33 mouse cellular contexts compared by ENCODE assay signal in genomic region chr4:98864094-98864493, GRCm38 (mm10). TPM values are rescaled to one million over a fixed set of nuclear protein-coding genes. Genes with fewer than 3 reads are reported as not detected.
DNase-seq lines count a peak whose midpoint lies in the region; ATAC-seq and TF ChIP-seq lines count a peak whose summit lies in the region.
"Had no signal": no experiment of that assay in that cellular context is flagged by ENCODE, and none has a peak within 500 bp of the region (broad histone marks: within the 10 kb centered on the region; RNA-seq: fewer than 3 reads in every experiment).

No protein-coding gene starts in this region.

- H3K27ac ChIP-seq in liver, postnatal 0 days (ENCODE audit: low read depth): no peak overlapping the region
- no peak overlapping the region for H3K27ac ChIP-seq in liver, embryonic 12.5 days
- H3K27ac ChIP-seq in forebrain, embryonic 14.5 days (ENCODE audit: low read depth, low read length): no peak overlapping the region
- H3K27ac ChIP-seq: embryonic facial prominence, embryonic 10.5 days; forebrain, embryonic 12.5 days; hindbrain, embryonic 10.5 days; hindbrain, embryonic 13.5 days had no signal

- no peak for TF ChIP-seq CTCF in liver, postnatal 0 days (IDR thresholded peaks at IDR 0.05; ENCODE audit: low read depth)

- ATAC-seq in liver, postnatal 0 days: 0 out of 2 replicates have a peak, but pooled peaks have one; percentile 36
- ATAC-seq in liver, embryonic 12.5 days: no peak
- no peak for ATAC-seq in forebrain, embryonic 14.5 days
- ATAC-seq: forebrain, embryonic 16.5 days; hindbrain, embryonic 16.5 days had no signal

- intact Hi-C loops in left cerebral cortex, postnatal 25 days (cut with DNase I): no loop called here

- no peak overlapping the region for H3K4me3 ChIP-seq in liver, postnatal 0 days (ENCODE audit: low read depth, low read length)
- H3K4me3 ChIP-seq in liver, embryonic 12.5 days: no peak overlapping the region
- H3K4me3 ChIP-seq in forebrain, embryonic 14.5 days (ENCODE audit: low read depth, low read length): no peak overlapping the region
- H3K4me3 ChIP-seq: embryonic facial prominence, embryonic 10.5 days; embryonic facial prominence, embryonic 13.5 days; erythroblast, embryonic 14.5 days; forebrain, embryonic 12.5 days; hindbrain, embryonic 10.5 days; hindbrain, embryonic 13.5 days had no signal

- no peaks in the 10 kb centered on the region for H3K27me3 ChIP-seq in liver, postnatal 0 days (ENCODE audit: insufficient read depth, low read length)
- H3K27me3 ChIP-seq in liver, embryonic 12.5 days (replicated peaks): no peaks in the 10 kb centered on the region
- H3K27me3 ChIP-seq in forebrain, embryonic 14.5 days (replicated peaks; ENCODE audit: control insufficient read depth, insufficient read depth, low read length): no peaks in the 10 kb centered on the region
- H3K27me3 ChIP-seq: embryonic facial prominence, embryonic 13.5 days; forebrain, embryonic 12.5 days; hindbrain, embryonic 13.5 days had no signal

- H3K9ac ChIP-seq in liver, postnatal 0 days (replicated peaks): no peak overlapping the region
- H3K9ac ChIP-seq in liver, embryonic 12.5 days: no peak overlapping the region
- H3K9ac ChIP-seq in forebrain, embryonic 14.5 days (ENCODE audit: low read length): no peak overlapping the region
- H3K9ac ChIP-seq: embryonic facial prominence, embryonic 13.5 days; forebrain, embryonic 12.5 days; hindbrain, embryonic 13.5 days had no signal

- TF ChIP-seq EP300 in liver, postnatal 0 days (IDR thresholded peaks at IDR 0.05; ENCODE audit: low read depth): no peak

- H3K36me3 ChIP-seq in liver, postnatal 0 days (replicated peaks; ENCODE audit: insufficient read depth, low read length): no peaks in the 10 kb centered on the region
- H3K36me3 ChIP-seq in liver, embryonic 12.5 days: no peaks in the 10 kb centered on the region
- no peaks in the 10 kb centered on the region for H3K36me3 ChIP-seq in forebrain, embryonic 14.5 days (ENCODE audit: control insufficient read depth, insufficient read depth, low read length)
- H3K36me3 ChIP-seq: embryonic facial prominence, embryonic 10.5 days; embryonic facial prominence, embryonic 13.5 days; forebrain, embryonic 12.5 days; hindbrain, embryonic 10.5 days; hindbrain, embryonic 13.5 days had no signal

- H3K4me2 ChIP-seq in liver, postnatal 0 days (ENCODE audit: low read depth, low read length): no peak overlapping the region
- no peak overlapping the region for H3K4me2 ChIP-seq in liver, embryonic 12.5 days
- H3K4me2 ChIP-seq in forebrain, embryonic 14.5 days (ENCODE audit: low read length): no peak overlapping the region
- H3K4me2 ChIP-seq: embryonic facial prominence, embryonic 13.5 days; forebrain, embryonic 12.5 days; heart, embryonic 11.5 days; hindbrain, embryonic 13.5 days had no signal

- DNase-seq in heart, adult 11 months: peak; percentile 35
- DNase-seq in heart, postnatal 4 days: no peak
- DNase-seq in liver, postnatal 0 days: no peak
- DNase-seq in ZHBTc4 (ENCODE audit: low read depth, low spot score): peak; percentile 87
- DNase-seq in left cerebral cortex, postnatal 25 days (ENCODE audit: low spot score in 2 of 2): no peak
- DNase-seq in forebrain, embryonic 14.5 days (ENCODE audit: low spot score): no peak
- DNase-seq: adrenal gland, adult 2 months; adrenal gland, postnatal 14 days; cerebellum, adult 11-12 months; cerebellum, adult 8-10 months; cerebellum, postnatal 10 days; cerebellum, postnatal 36 days; embryo, embryonic 11 days; gastrocnemius, postnatal 10 days; gastrocnemius, postnatal 36 days had no signal

- no peaks in the 10 kb centered on the region for H3K4me1 ChIP-seq in liver, postnatal 0 days (ENCODE audit: insufficient read depth)
- H3K4me1 ChIP-seq in liver, embryonic 12.5 days: no peaks in the 10 kb centered on the region
- no peaks in the 10 kb centered on the region for H3K4me1 ChIP-seq in forebrain, embryonic 14.5 days (ENCODE audit: control insufficient read depth, insufficient read depth, low read length)
- H3K4me1 ChIP-seq: embryonic facial prominence, embryonic 10.5 days; forebrain, embryonic 12.5 days; hindbrain, embryonic 10.5 days; hindbrain, embryonic 13.5 days had no signal

- peaks cover 3% of the 10 kb centered on the region; the same call in 1 of the 2 replicates for H3K9me3 ChIP-seq in liver, postnatal 0 days (ENCODE audit: low read length)
- H3K9me3 ChIP-seq in liver, embryonic 12.5 days (replicated peaks): no peaks in the 10 kb centered on the region
- no peaks in the 10 kb centered on the region for H3K9me3 ChIP-seq in forebrain, embryonic 14.5 days (replicated peaks; ENCODE audit: control insufficient read depth, low read length)
- H3K9me3 ChIP-seq: hindbrain, embryonic 13.5 days had no signal

- 43% methylated on average over 1 of the region's 2 CpGs for WGBS in liver, postnatal 0 days (ENCODE audit: insufficient replicate concordance)
- 45% methylated on average over 1 of the region's 2 CpGs for WGBS in liver, embryonic 12.5 days (ENCODE audit: insufficient replicate concordance)
- 74% methylated on average over 1 of the region's 2 CpGs for WGBS in forebrain, embryonic 14.5 days

RNA-seq across cellular contexts. Expression of gene I0C0044D17Rik, which starts 40.5 kb away (rescaled TPM):
- not detected for total RNA-seq in heart, postnatal 4 days (2021)
- not detected in 2 replicates for polyA plus RNA-seq in liver, postnatal 0 days (2015; fragmentation: Nextera tagmentation; extraction: Ambion mirVana)
- not detected in 2 replicates for polyA plus RNA-seq in liver, embryonic 12.5 days (2016; fragmentation: Nextera tagmentation; extraction: Ambion mirVana)
- total RNA-seq in left cerebral cortex, postnatal 25 days (2021): not detected
- polyA plus RNA-seq in forebrain, embryonic 14.5 days (2014; fragmentation: Nextera tagmentation; extraction: Ambion mirVana): not detected in 2 replicates
- total RNA-seq: adrenal gland, adult 2 months; adrenal gland, postnatal 14 days; adrenal gland, postnatal 4 days; gastrocnemius, adult 18-20 months; gastrocnemius, postnatal 10 days; gastrocnemius, postnatal 36 days; granulocyte monocyte progenitor cell, adult 5-6 weeks; heart, adult 8-10 months; heart, postnatal 25 days had no signal
- polyA plus RNA-seq: adrenal gland, adult 2 months; cortical plate, adult 2 months; embryonic facial prominence, embryonic 10.5 days; embryonic facial prominence, embryonic 13.5 days; erythroblast, embryonic 14.5 days; forebrain, embryonic 12.5 days; forebrain, embryonic 16.5 days; heart, embryonic 11.5 days; heart, embryonic 14.5 days; heart, postnatal 0 days; hindbrain, embryonic 10.5 days; hindbrain, embryonic 13.5 days; hindbrain, embryonic 16.5 days had no signal

RNA-seq across cellular contexts. Expression of gene Kank4, which starts 46.8 kb away (rescaled TPM):
- 1 to 10 TPM; 2.4 to 3.3 TPM for total RNA-seq in heart, postnatal 4 days (2021)
- 0.08 TPM in 2 replicates for polyA plus RNA-seq in liver, postnatal 0 days (2015; fragmentation: Nextera tagmentation; extraction: Ambion mirVana)
- 0.10 and 0.18 TPM in 2 replicates for polyA plus RNA-seq in liver, embryonic 12.5 days (2016; fragmentation: Nextera tagmentation; extraction: Ambion mirVana)
- 1 to 10 TPM; 2.4 to 2.7 TPM for total RNA-seq in left cerebral cortex, postnatal 25 days (2021)
- 0.30 and 0.36 TPM in 2 replicates for polyA plus RNA-seq in forebrain, embryonic 14.5 days (2014; fragmentation: Nextera tagmentation; extraction: Ambion mirVana)
- total RNA-seq: granulocyte monocyte progenitor cell, adult 5-6 weeks had no signal
- polyA plus RNA-seq: erythroblast, embryonic 14.5 days had no signal

RNA-seq across cellular contexts. Expression of gene Usp1, which starts 59.5 kb away (rescaled TPM):
- total RNA-seq in heart, postnatal 4 days (2021): 10 to 100 TPM; 37.5 to 44.3 TPM
- polyA plus RNA-seq in liver, postnatal 0 days (2015; fragmentation: Nextera tagmentation; extraction: Ambion mirVana): 38.6 and 39.3 TPM in 2 replicates
- polyA plus RNA-seq in liver, embryonic 12.5 days (2016; fragmentation: Nextera tagmentation; extraction: Ambion mirVana): 106 and 117 TPM in 2 replicates
- 10 to 100 TPM; 20.1 to 21.4 TPM for total RNA-seq in left cerebral cortex, postnatal 25 days (2021)
- 59.0 and 79.9 TPM in 2 replicates for polyA plus RNA-seq in forebrain, embryonic 14.5 days (2014; fragmentation: Nextera tagmentation; extraction: Ambion mirVana)

Comparison
In these comparisons a context has a peak if more than half of its experiments do, and no peak if none do; other contexts are left out.
1. DNase-seq: peak in heart, adult 11 months (single experiment) and ZHBTc4 (single experiment); none in heart, postnatal 4 days (single experiment), liver, postnatal 0 days (single experiment), left cerebral cortex, postnatal 25 days (0 of 2) and forebrain, embryonic 14.5 days (single experiment).